Mouse (Mus musculus): Measurements from ENCODE around the gene Cttnbp2. TPM values are rescaled to one million over a fixed set of nuclear protein-coding genes. Genes with fewer than 3 reads are reported as not detected.
A peak's percentile ranks its signal among the peaks of the same experiment; 100 is the strongest.

The Cttnbp2 gene
- polyA plus RNA-seq, 1 experiment from 2014 or later = 19.3 TPM

GRCm38 (mm10) chr6:18424367-18424766, 90.3 kb downstream of the Cttnbp2 start:
- no peak overlapping the region for H3K4me2 ChIP-seq (replicated peaks; ENCODE audit: low read depth, low read length)

GRCm38 (mm10) chr6:18423112-18423511, 91.5 kb downstream of the Cttnbp2 start:
- ATAC-seq (ENCODE audit: low FRiP score, low TSS enrichment) = no peak
- 80% methylated on average over 6 of the region's 6 CpGs for WGBS
- H3K9ac ChIP-seq (replicated peaks; ENCODE audit: low read length) = no peak overlapping the region
- H3K36me3 ChIP-seq (ENCODE audit: insufficient read depth, low read length) = 0 out of 2 replicates have a peak, but pooled peaks cover 4% of the 10 kb centered on the region
- peaks cover 12% of the 10 kb centered on the region for H3K4me1 ChIP-seq (ENCODE audit: insufficient read depth, low read length)
- H3K9me3 ChIP-seq (ENCODE audit: low read length) = no peaks in the 10 kb centered on the region
- no peak overlapping the region for H3K4me3 ChIP-seq (ENCODE audit: low read length)
- no peak overlapping the region for H3K27ac ChIP-seq (ENCODE audit: low read length)
- no peak overlapping the region for H3K4me2 ChIP-seq (replicated peaks; ENCODE audit: low read depth, low read length)
- no peaks in the 10 kb centered on the region for H3K27me3 ChIP-seq (ENCODE audit: insufficient read depth, low read length)

More at GRCm38 (mm10) chr6:18424367-18424766, 90.3 kb downstream of the Cttnbp2 start:
- Histone ChIP-seq H3K27me3 (ENCODE audit: insufficient read depth, low read length) (no peaks in the 10 kb centered on the region), H3K27ac (ENCODE audit: low read length) (no peak overlapping the region), H3K9ac (replicated peaks; ENCODE audit: low read length) (no peak overlapping the region), H3K36me3 (ENCODE audit: insufficient read depth, low read length) (0 out of 2 replicates have a peak, but pooled peaks cover 2% of the 10 kb centered on the region), H3K4me3 (ENCODE audit: low read length) (no peak overlapping the region), H3K4me1 (ENCODE audit: insufficient read depth, low read length) (peaks cover 9% of the 10 kb centered on the region), H3K9me3 (ENCODE audit: low read length) (no peaks in the 10 kb centered on the region)
- ATAC-seq (ENCODE audit: low FRiP score, low TSS enrichment) = no peak
- WGBS = 72% methylated on average over 3 of the region's 3 CpGs

GRCm38 (mm10) chr6:18421561-18421960, 93.1 kb downstream of the Cttnbp2 start:
- H3K36me3 ChIP-seq (ENCODE audit: insufficient read depth, low read length) = 0 out of 2 replicates have a peak, but pooled peaks cover 4% of the 10 kb centered on the region
- no peak for ATAC-seq (ENCODE audit: low FRiP score, low TSS enrichment)
- no peaks in the 10 kb centered on the region for H3K9me3 ChIP-seq (ENCODE audit: low read length)
- H3K27ac ChIP-seq (ENCODE audit: low read length) = no peak overlapping the region
- no peak overlapping the region for H3K9ac ChIP-seq (replicated peaks; ENCODE audit: low read length)
- H3K4me3 ChIP-seq (ENCODE audit: low read length) = no peak overlapping the region
- 68% methylated on average over 2 of the region's 2 CpGs for WGBS
- H3K4me2 ChIP-seq (replicated peaks; ENCODE audit: low read depth, low read length) = no peak overlapping the region
- no peaks in the 10 kb centered on the region for H3K27me3 ChIP-seq (ENCODE audit: insufficient read depth, low read length)
- peaks cover 18% of the 10 kb centered on the region for H3K4me1 ChIP-seq (ENCODE audit: insufficient read depth, low read length)

GRCm38 (mm10) chr6:18420660-18421059, 94.0 kb downstream of the Cttnbp2 start:
- H3K27me3 ChIP-seq (ENCODE audit: insufficient read depth, low read length) = no peaks in the 10 kb centered on the region
- no peaks in the 10 kb centered on the region for H3K9me3 ChIP-seq (ENCODE audit: low read length)
- 40% methylated on average over 9 of the region's 9 CpGs for WGBS
- H3K9ac ChIP-seq (replicated peaks; ENCODE audit: low read length) = no peak overlapping the region
- peak; percentile 53 for ATAC-seq (ENCODE audit: low FRiP score, low TSS enrichment)
- H3K36me3 ChIP-seq (ENCODE audit: insufficient read depth, low read length) = 0 out of 2 replicates have a peak, but pooled peaks cover 4% of the 10 kb centered on the region
- no peak overlapping the region for H3K4me3 ChIP-seq (ENCODE audit: low read length)
- H3K4me1 ChIP-seq (ENCODE audit: insufficient read depth, low read length) = peaks cover 18% of the 10 kb centered on the region
- no peak overlapping the region for H3K27ac ChIP-seq (ENCODE audit: low read length)
- H3K4me2 ChIP-seq (replicated peaks; ENCODE audit: low read depth, low read length) = no peak overlapping the region

GRCm38 (mm10) chr6:18417866-18418454, 96.7 kb downstream of the Cttnbp2 start:
- peaks cover 14% of the 10 kb centered on the region; the same call in 1 of the 2 replicates for H3K36me3 ChIP-seq (ENCODE audit: insufficient read depth, low read length)
- H3K4me1 ChIP-seq (ENCODE audit: insufficient read depth, low read length) = peaks cover 18% of the 10 kb centered on the region
- no peaks in the 10 kb centered on the region for H3K27me3 ChIP-seq (ENCODE audit: insufficient read depth, low read length)
- no peak overlapping the region for H3K4me3 ChIP-seq (ENCODE audit: low read length)
- no peak overlapping the region for H3K4me2 ChIP-seq (replicated peaks; ENCODE audit: low read depth, low read length)
- peak overlapping the region; percentile 60; the same call in 1 of the 2 replicates for H3K27ac ChIP-seq (ENCODE audit: low read length)
- peak; percentile 46; the same call in 1 of the 2 replicates for ATAC-seq (ENCODE audit: low FRiP score, low TSS enrichment)
- no peak overlapping the region for H3K9ac ChIP-seq (replicated peaks; ENCODE audit: low read length)
- WGBS = 39% methylated on average over 6 of the region's 6 CpGs
- no peaks in the 10 kb centered on the region for H3K9me3 ChIP-seq (ENCODE audit: low read length)

GRCm38 (mm10) chr6:18415961-18416360, 98.7 kb downstream of the Cttnbp2 start:
- no peak for ATAC-seq (ENCODE audit: low FRiP score, low TSS enrichment)
- no peak overlapping the region for H3K27ac ChIP-seq (ENCODE audit: low read length)

GRCm38 (mm10) chr6:18411505-18412225, 103.0 kb downstream of the Cttnbp2 start:
- Histone ChIP-seq H3K4me2 (replicated peaks; ENCODE audit: low read depth, low read length) (no peak overlapping the region), H3K27ac (ENCODE audit: low read length) (no peak overlapping the region), H3K9me3 (ENCODE audit: low read length) (no peaks in the 10 kb centered on the region), H3K9ac (replicated peaks; ENCODE audit: low read length) (no peak overlapping the region), H3K4me1 (ENCODE audit: insufficient read depth, low read length) (no peaks in the 10 kb centered on the region), H3K36me3 (ENCODE audit: insufficient read depth, low read length) (peaks cover 12% of the 10 kb centered on the region), H3K27me3 (ENCODE audit: insufficient read depth, low read length) (no peaks in the 10 kb centered on the region), H3K4me3 (ENCODE audit: low read length) (no peak overlapping the region)
- no peak for ATAC-seq (ENCODE audit: low FRiP score, low TSS enrichment)
- WGBS = 95% methylated on average over 1 of the region's 1 CpGs

More at GRCm38 (mm10) chr6:18415961-18416360, 98.7 kb downstream of the Cttnbp2 start:
- WGBS = 88% methylated on average over 4 of the region's 4 CpGs
- Histone ChIP-seq H3K9ac (replicated peaks; ENCODE audit: low read length) (no peak overlapping the region), H3K36me3 (ENCODE audit: insufficient read depth, low read length) (peaks cover 14% of the 10 kb centered on the region; the same call in 1 of the 2 replicates), H3K4me1 (ENCODE audit: insufficient read depth, low read length) (peaks cover 15% of the 10 kb centered on the region), H3K9me3 (ENCODE audit: low read length) (no peaks in the 10 kb centered on the region), H3K27me3 (ENCODE audit: insufficient read depth, low read length) (no peaks in the 10 kb centered on the region), H3K4me3 (ENCODE audit: low read length) (no peak overlapping the region), H3K4me2 (replicated peaks; ENCODE audit: low read depth, low read length) (no peak overlapping the region)

- H3K27me3 ChIP-seq (ENCODE audit: insufficient read depth, low read length) = no peaks in the 10 kb centered on the region
- WGBS = 92% methylated on average over 7 of the region's 7 CpGs
- no peak overlapping the region for H3K27ac ChIP-seq (ENCODE audit: low read length)
- no peak overlapping the region for H3K9ac ChIP-seq (replicated peaks; ENCODE audit: low read length)
- no peak overlapping the region for H3K4me2 ChIP-seq (replicated peaks; ENCODE audit: low read depth, low read length)
- H3K9me3 ChIP-seq (ENCODE audit: low read length) = no peaks in the 10 kb centered on the region
- no peak for ATAC-seq (ENCODE audit: low FRiP score, low TSS enrichment)
- H3K4me1 ChIP-seq (ENCODE audit: insufficient read depth, low read length) = no peaks in the 10 kb centered on the region
- H3K36me3 ChIP-seq (ENCODE audit: insufficient read depth, low read length) = peaks cover 15% of the 10 kb centered on the region
- H3K4me3 ChIP-seq (ENCODE audit: low read length) = no peak overlapping the region
Observed at GRCm38 (mm10) chr6:18408445-18408844, 106.2 kb downstream of the Cttnbp2 start.

GRCm38 (mm10) chr6:18401066-18401674, 113.5 kb downstream of the Cttnbp2 start:
- H3K9ac ChIP-seq (replicated peaks; ENCODE audit: low read length) = no peak overlapping the region
- ATAC-seq (ENCODE audit: low FRiP score, low TSS enrichment) = no peak
- no peak overlapping the region for H3K4me2 ChIP-seq (replicated peaks; ENCODE audit: low read depth, low read length)
- no peak overlapping the region for H3K27ac ChIP-seq (ENCODE audit: low read length)
- H3K27me3 ChIP-seq (ENCODE audit: insufficient read depth, low read length) = no peaks in the 10 kb centered on the region
- H3K4me3 ChIP-seq (ENCODE audit: low read length) = no peak overlapping the region
- peaks cover 25% of the 10 kb centered on the region for H3K36me3 ChIP-seq (ENCODE audit: insufficient read depth, low read length)
- H3K9me3 ChIP-seq (ENCODE audit: low read length) = no peaks in the 10 kb centered on the region
- H3K4me1 ChIP-seq (ENCODE audit: insufficient read depth, low read length) = no peaks in the 10 kb centered on the region
- WGBS = 100% methylated on average over 1 of the region's 1 CpGs

Measured in kidney, embryonic 16.5 days (tissue).